Mouse (Mus musculus) heart, embryonic 13.5 days (tissue): ENCODE data around the gene Spint1. TPM values are rescaled to one million over a fixed set of nuclear protein-coding genes. Genes with fewer than 3 reads are reported as not detected.

Experiments
- ATAC-seq: fragments of 200-750 bp; cut with Nextera tagmentation; 2 replicates; pipeline ENCODE4 v1.8.0; 2017; ENCODE audit warnings: moderate TSS enrichment; ENCODE audit not compliant: insufficient number of reproducible peaks, low FRiP score, low TSS enrichment; ENCODE audit errors: extremely low read depth
- H3K27ac ChIP-seq: fragments of 300-500 bp; sonication (generic); replicated peaks from 2 replicates; pipeline ENCODE4 v1.5.1; 2015; ENCODE audit warnings: moderate library complexity, mild to moderate bottlenecking, inconsistent platforms
- H3K27me3 ChIP-seq: fragments of 300-500 bp; sonication (generic); replicated peaks from 2 replicates; pipeline ENCODE4 v1.6.1; 2015; ENCODE audit warnings: mild to moderate bottlenecking, inconsistent platforms
- H3K36me3 ChIP-seq: fragments of 300-500 bp; sonication (generic); 2 replicates; pipeline ENCODE4 v1.6.1; 2015; ENCODE audit warnings: mild to moderate bottlenecking, inconsistent platforms
- H3K4me1 ChIP-seq: fragments of 300-500 bp; sonication (generic); 2 replicates; pipeline ENCODE4 v1.6.1; 2015; ENCODE audit warnings: inconsistent platforms
- H3K4me2 ChIP-seq: fragments of 300-500 bp; sonication (generic); 2 replicates; pipeline ENCODE4 v1.6.1; 2015; ENCODE audit warnings: inconsistent platforms, mild to moderate bottlenecking, moderate library complexity
- H3K4me3 ChIP-seq: fragments of 300-500 bp; sonication (generic); 2 replicates; pipeline ENCODE4 v1.5.1; 2015; ENCODE audit warnings: moderate library complexity, mild to moderate bottlenecking, inconsistent platforms
- H3K9ac ChIP-seq: fragments of 300-500 bp; sonication (generic); 2 replicates; pipeline ENCODE4 v1.6.1; 2015; ENCODE audit warnings: inconsistent platforms, mild to moderate bottlenecking, moderate library complexity
- H3K9me3 ChIP-seq: fragments of 300-500 bp; sonication (generic); 2 replicates; pipeline ENCODE4 v1.6.1; 2016; ENCODE audit warnings: inconsistent platforms
- whole genome bisulfite sequencing: fragments of 180-500 bp; shearing (Covaris S2); methylation state at CpG from one replicate; pipeline ENCODE4 v1.1.7; 2015; ENCODE audit warnings: mixed read lengths; 5-methylcytosine and 5-hydroxymethylcytosine counted together
- polyA plus RNA-seq: library from polyadenylated mRNA; unstranded; fragments of >200 nt; fragmentation: Nextera tagmentation; extraction: Ambion mirVana; gene quantifications from 2 replicates; pipeline ENCODE4 v1.2.1, GENCODE M21; 2015

Gene Spint1
- polyA plus RNA-seq, 1 experiment from 2014 or later: 0.96 TPM

DNA sequence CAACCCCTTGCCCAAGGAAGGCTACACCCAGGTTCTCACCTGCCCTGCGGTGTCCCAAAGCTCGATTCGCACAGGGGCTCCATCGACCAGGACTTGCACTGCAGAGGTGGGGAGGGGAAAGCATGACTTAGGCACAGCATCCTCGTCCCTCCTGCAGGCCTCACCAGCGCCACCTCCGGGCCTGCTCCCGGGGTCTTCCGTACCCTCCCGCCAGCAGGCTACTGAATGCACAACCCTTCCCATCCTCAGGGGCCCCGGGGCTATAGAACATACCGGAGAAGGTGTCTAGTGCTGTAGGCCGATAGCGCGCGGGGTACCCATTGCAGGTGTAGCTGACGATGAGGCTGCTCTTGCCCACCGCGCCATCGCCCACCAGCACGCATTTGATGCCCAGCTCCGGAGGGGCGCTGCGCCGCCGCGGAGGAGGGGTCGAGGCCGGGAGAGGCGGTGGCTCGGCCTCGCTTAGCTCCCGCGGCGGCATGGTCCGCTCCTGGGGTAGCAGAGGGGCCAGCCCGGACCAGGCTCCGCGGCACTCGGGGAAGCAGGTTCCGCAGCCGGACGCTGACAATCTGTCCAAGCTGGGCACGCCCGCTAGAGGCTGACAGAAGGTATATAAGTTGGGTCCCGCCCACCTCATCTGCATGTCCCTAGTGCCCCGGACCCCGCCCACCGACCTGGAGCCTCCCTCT is 33.6 kb downstream of the Spint1 start, which contains the start of gene Rhov:
TSS of gene Rhov (minus strand) at position 630 of the 689 bp plus-strand sequence.
- H3K27me3 ChIP-seq: peaks cover 43% of the 10 kb centered on the region
- H3K9ac ChIP-seq: peak within 1 kb of the TSS; percentile 75
- H3K36me3 ChIP-seq: no peaks in the 10 kb centered on the region
- H3K9me3 ChIP-seq: no peaks in the 10 kb centered on the region
- ATAC-seq: 0 out of 2 replicates have a peak, but pooled peaks have one; percentile 25
- no peak within 1 kb of the TSS for H3K27ac ChIP-seq
- H3K4me1 ChIP-seq: peaks cover 10% of the 10 kb centered on the region
- peak within 1 kb of the TSS; percentile 63 for H3K4me3 ChIP-seq
- H3K4me2 ChIP-seq: peak within 1 kb of the TSS; percentile 99
- WGBS: under 1% methylated on average over 49 of the region's 49 CpGs

DNA sequence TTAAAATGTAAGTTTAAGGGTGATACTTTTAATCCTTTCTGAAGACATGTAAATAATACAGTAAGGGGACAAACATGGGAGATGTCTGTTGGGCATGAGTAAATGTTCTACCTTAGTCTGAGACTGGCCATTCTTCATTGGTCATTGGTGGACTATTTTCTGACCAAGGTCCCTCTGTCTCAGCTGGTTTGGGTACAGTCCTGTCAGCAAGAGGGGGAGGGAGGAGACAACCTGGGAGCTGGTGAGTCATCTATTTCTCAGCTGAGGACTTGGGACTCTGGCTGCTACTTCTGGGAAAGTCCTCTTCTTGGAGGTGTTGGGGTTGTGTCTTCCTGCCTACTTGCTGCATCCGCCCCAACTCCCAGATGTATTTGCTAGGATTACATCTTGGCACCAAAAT is 37.0 kb downstream of the Spint1 start:
- ATAC-seq: no peak
- peaks cover 23% of the 10 kb centered on the region for H3K27me3 ChIP-seq
- no peaks in the 10 kb centered on the region for H3K36me3 ChIP-seq
- H3K4me2 ChIP-seq: no peak overlapping the region
- H3K4me1 ChIP-seq: peaks cover 10% of the 10 kb centered on the region
- H3K9me3 ChIP-seq: no peaks in the 10 kb centered on the region
- H3K9ac ChIP-seq: no peak overlapping the region
- H3K27ac ChIP-seq: no peak overlapping the region
- WGBS: 79% methylated on average over 1 of the region's 1 CpGs
- H3K4me3 ChIP-seq: no peak overlapping the region

DNA sequence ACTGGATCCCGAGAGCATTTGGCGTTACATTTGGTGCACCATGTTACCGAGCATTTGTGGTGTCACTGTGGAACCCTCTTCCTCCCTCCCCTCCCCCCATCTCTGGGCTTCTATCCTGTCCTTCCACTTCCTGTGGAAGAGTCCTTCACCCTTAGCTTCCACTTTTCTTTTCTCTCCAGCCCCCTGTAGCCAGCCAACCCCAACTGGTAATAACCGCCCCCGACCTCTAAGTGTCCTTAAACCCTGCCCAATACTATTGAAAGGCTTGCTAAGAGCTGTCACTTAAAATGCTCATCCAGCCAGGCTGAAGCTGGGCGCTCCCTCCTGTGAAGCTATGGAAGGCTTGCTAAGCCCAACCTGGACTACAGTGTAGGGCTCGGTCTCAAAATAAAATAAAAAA is 39.8 kb downstream of the Spint1 start:
- no peak overlapping the region for H3K27ac ChIP-seq
- H3K36me3 ChIP-seq: no peaks in the 10 kb centered on the region
- no peaks in the 10 kb centered on the region for H3K4me1 ChIP-seq
- H3K4me2 ChIP-seq: no peak overlapping the region
- ATAC-seq: no peak
- H3K9me3 ChIP-seq: no peaks in the 10 kb centered on the region
- H3K4me3 ChIP-seq: no peak overlapping the region
- no peak overlapping the region for H3K9ac ChIP-seq
- H3K27me3 ChIP-seq: 0 out of 2 replicates have a peak, but pooled peaks cover 4% of the 10 kb centered on the region
- WGBS: 61% methylated on average over 7 of the region's 7 CpGs

DNA sequence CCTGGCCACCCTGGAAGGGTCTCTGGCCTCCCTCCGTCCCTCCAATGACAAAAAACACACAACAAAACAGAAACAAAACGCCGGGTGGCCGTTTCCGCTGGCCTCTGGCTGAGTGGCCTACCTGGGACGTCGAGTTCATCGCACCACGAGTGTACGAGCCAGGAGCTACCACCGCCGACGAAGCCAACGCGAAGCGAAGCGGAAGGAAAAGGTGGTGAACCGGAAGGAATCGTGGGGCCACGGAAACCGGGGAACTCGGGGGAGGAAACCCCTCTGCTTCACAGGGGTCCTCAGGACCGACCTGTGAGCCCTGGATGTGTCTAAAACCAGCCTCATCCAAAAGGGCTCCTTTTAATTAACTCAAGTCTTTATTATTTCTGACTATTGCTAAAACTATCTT is 40.6 kb downstream of the Spint1 start:
- Histone ChIP-seq H3K4me1 (no peaks in the 10 kb centered on the region), H3K9ac (no peak overlapping the region), H3K27ac (no peak overlapping the region), H3K27me3 (0 out of 2 replicates have a peak, but pooled peaks cover 4% of the 10 kb centered on the region), H3K9me3 (no peaks in the 10 kb centered on the region), H3K4me3 (no peak overlapping the region), H3K36me3 (no peaks in the 10 kb centered on the region), H3K4me2 (no peak overlapping the region)
- 85% methylated on average over 23 of the region's 23 CpGs for WGBS
- ATAC-seq: no peak

DNA sequence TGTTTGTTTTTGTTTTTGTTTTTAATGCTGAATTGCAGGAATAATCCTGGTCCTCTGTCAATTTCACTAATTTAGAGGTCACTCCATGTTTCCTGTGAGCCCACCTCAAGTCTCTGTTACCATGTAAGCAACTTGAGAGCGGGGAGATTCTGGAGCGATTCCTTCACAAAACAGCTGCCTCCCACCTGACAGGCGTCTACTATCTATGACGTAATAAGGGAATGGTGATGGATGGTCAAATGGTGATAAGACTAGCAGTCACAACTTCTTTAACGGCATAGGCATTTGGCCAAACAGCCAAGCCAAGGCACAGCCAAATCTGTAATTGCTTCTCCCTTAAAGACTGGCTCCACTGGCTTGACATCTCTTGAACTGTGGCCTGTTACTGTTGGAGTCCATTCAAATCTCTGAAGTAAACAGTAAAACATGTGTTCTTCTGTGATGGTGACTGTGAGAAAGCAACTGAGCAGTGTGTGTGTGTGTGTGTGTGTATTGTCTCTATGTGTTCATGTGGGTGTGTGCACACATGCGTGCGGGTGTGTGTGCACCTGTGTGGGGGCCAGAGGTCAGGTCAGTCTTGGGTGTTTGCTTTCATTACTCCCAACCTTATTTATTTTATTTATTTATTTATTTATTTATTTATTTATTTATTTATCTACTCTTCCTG is 44.9 kb downstream of the Spint1 start:
- H3K9me3 ChIP-seq: no peaks in the 10 kb centered on the region
- no peaks in the 10 kb centered on the region for H3K36me3 ChIP-seq
- WGBS: 67% methylated on average over 7 of the region's 7 CpGs
- ATAC-seq: no peak
- H3K27ac ChIP-seq: no peak overlapping the region
- no peak overlapping the region for H3K9ac ChIP-seq
- no peak overlapping the region for H3K4me2 ChIP-seq
- no peaks in the 10 kb centered on the region for H3K4me1 ChIP-seq
- no peak overlapping the region for H3K4me3 ChIP-seq
- no peaks in the 10 kb centered on the region for H3K27me3 ChIP-seq

DNA sequence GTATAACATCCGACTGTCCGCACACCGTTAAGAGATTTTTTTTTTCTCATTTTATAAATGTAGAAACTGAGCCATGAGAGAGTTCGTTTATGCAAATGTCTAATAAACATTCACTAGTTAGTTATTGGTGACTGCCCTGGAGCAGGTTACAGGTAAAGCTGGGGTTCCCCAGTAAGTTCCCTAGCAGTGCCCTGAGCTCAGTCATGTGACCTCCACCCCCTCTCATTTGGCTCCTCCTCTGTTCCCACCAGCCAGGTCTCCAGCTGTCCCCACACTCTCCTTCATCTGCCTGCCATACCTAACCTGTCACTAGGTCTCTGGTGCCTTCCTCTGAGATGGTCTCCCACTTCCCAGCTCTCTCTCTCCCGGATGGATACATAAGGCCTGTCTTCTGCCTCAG is 50.2 kb downstream of the Spint1 start:
- peaks cover 17% of the 10 kb centered on the region for H3K4me1 ChIP-seq
- H3K4me3 ChIP-seq: no peak overlapping the region
- no peak overlapping the region for H3K27ac ChIP-seq
- H3K9ac ChIP-seq: 0 out of 2 replicates have a peak overlapping the region, but pooled peaks have one; percentile 75
- H3K27me3 ChIP-seq: no peaks in the 10 kb centered on the region
- H3K9me3 ChIP-seq: no peaks in the 10 kb centered on the region
- WGBS: 85% methylated on average over 5 of the region's 5 CpGs
- peaks cover 24% of the 10 kb centered on the region for H3K36me3 ChIP-seq
- no peak for ATAC-seq
- no peak overlapping the region for H3K4me2 ChIP-seq

DNA sequence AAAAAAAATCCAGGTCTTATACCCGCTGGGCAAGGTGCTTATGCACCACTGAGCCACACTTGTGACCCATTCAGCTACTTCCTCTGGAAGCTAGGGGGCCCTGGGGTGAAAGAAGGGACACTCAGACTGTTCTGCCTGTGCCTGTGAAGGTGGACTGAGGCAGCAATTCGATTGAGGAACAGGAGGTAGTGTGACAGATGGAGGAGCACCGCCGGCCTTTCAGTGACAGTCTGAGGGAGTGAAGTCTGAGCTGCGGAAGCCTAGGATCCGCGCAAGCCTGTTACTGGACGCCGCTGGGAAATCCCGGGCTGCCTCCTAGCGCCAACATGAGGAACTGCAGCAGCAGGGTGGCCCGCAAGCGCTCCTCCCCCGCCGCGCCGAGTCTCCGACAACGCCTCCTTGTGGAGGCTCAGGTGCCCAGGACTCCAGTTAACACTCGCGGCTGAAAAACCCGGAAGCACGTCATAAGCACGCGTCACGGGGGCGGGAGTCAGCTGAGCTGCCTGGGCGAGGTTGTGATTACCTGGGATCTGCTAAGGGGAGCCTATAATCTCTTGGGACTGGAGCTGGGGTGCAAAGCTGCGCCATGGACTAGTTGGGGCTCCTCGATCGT is 51.2 kb downstream of the Spint1 start, which contains the start of gene Vps18:
TSS of gene Vps18 (plus strand) at position 471 of the 613 bp plus-strand sequence.
- ATAC-seq: peak; percentile 93

DNA sequence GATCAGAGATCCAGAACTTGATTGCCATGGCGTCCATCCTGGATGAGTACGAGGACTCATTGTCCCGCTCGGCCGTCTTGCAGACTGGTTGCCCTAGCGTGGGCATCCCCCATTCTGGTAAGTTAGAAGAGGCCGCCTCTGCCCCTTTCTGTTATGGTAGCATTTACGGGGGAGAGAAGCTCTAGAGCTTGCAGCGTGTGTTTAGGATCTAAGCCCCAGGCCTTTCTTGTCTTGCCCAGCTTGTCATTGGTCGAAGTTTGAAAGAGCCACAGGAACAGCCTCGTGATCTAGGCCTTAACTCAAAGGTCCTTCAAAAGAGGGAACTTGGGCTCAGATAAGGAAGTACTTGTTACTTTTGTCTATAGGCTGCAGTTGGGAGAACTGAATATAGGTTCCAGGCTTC is 51.9 kb downstream of the Spint1 start:
- 0 out of 2 replicates have a peak, but pooled peaks have one; percentile 15 for ATAC-seq
- Histone ChIP-seq H3K9me3 (no peaks in the 10 kb centered on the region), H3K4me2 (peak overlapping the region; percentile 82), H3K27me3 (no peaks in the 10 kb centered on the region), H3K36me3 (peaks cover 41% of the 10 kb centered on the region), H3K9ac (peak overlapping the region; percentile 95), H3K4me1 (peaks cover 17% of the 10 kb centered on the region), H3K27ac (peak overlapping the region; percentile 64), H3K4me3 (peak overlapping the region; percentile 78)
- WGBS: under 1% methylated on average over 11 of the region's 11 CpGs

More for the DNA sequence above, 51.2 kb downstream of the Spint1 start, which contains the start of gene Vps18:
- no peaks in the 10 kb centered on the region for H3K9me3 ChIP-seq
- no peaks in the 10 kb centered on the region for H3K27me3 ChIP-seq
- peaks cover 34% of the 10 kb centered on the region for H3K36me3 ChIP-seq
- H3K4me1 ChIP-seq: peaks cover 17% of the 10 kb centered on the region
- peak within 1 kb of the TSS; percentile 64 for H3K27ac ChIP-seq
- peak within 1 kb of the TSS; percentile 82 for H3K4me2 ChIP-seq
- under 1% methylated on average over 31 of the region's 31 CpGs for WGBS
- peak within 1 kb of the TSS; percentile 95 for H3K9ac ChIP-seq
- peak within 1 kb of the TSS; percentile 78 for H3K4me3 ChIP-seq

DNA sequence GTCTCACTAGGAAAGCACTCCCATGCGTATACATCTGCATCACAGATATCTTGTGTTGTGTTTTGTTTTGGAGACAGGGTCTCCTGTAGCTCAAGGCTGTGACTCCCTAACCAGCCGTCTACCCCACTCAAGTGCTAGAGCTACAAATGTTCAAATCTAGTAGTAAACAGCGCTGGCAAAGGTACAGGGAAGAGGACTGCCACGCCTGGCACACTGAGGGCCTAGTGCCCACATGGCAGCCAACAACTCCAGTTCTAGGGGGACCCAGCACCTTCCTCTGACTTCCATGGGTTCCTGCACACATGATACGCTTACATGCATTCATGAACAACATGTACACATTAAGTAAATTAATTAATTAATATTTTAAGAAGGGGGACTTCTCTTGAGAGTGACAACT is 55.1 kb downstream of the Spint1 start:
- H3K27me3 ChIP-seq: no peaks in the 10 kb centered on the region
- H3K4me3 ChIP-seq: no peak overlapping the region
- no peak overlapping the region for H3K4me2 ChIP-seq
- ATAC-seq: no peak
- peaks cover 68% of the 10 kb centered on the region for H3K36me3 ChIP-seq
- no peak overlapping the region for H3K27ac ChIP-seq
- no peaks in the 10 kb centered on the region for H3K9me3 ChIP-seq
- H3K4me1 ChIP-seq: peaks cover 17% of the 10 kb centered on the region
- 86% methylated on average over 5 of the region's 5 CpGs for WGBS
- H3K9ac ChIP-seq: no peak overlapping the region

DNA sequence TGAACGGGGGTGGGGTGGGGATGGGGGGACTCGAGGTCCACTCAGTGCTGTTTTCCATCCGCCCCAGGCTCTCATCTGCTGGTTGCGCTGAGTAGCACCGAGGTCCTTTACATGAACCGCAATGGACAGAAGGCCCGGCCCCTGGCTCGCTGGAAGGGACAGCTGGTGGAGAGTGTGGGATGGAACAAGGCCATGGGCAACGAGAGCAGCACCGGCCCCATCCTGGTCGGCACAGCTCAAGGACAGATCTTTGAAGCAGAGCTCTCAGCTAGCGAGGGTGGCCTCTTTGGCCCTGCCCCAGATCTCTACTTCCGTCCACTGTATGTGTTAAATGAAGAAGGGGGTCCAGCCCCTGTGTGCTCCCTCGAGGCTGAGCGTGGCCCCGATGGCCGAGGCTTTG is 55.7 kb downstream of the Spint1 start:
- Histone ChIP-seq H3K27me3 (no peaks in the 10 kb centered on the region), H3K4me2 (no peak overlapping the region), H3K4me3 (no peak overlapping the region), H3K9ac (no peak overlapping the region), H3K9me3 (no peaks in the 10 kb centered on the region), H3K27ac (no peak overlapping the region), H3K36me3 (peaks cover 74% of the 10 kb centered on the region), H3K4me1 (peaks cover 15% of the 10 kb centered on the region)
- no peak for ATAC-seq
- WGBS: 88% methylated on average over 17 of the region's 17 CpGs

DNA sequence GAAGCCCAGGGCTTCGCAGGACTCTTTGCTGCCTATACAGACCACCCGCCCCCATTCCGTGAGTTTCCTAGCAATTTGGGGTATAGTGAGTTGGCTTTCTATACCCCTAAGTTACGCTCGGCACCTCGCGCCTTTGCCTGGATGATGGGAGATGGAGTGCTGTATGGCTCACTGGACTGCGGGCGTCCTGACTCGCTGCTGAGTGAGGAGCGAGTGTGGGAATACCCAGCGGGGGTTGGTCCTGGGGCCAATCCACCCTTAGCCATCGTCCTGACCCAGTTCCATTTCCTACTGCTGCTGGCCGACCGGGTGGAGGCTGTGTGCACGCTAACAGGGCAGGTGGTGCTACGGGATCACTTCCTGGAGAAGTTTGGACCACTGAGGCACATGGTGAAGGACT is 56.1 kb downstream of the Spint1 start:
- Histone ChIP-seq H3K4me2 (no peak overlapping the region), H3K4me1 (peaks cover 11% of the 10 kb centered on the region), H3K9me3 (no peaks in the 10 kb centered on the region), H3K4me3 (no peak overlapping the region), H3K36me3 (peaks cover 79% of the 10 kb centered on the region), H3K27me3 (no peaks in the 10 kb centered on the region), H3K9ac (no peak overlapping the region), H3K27ac (no peak overlapping the region)
- WGBS: 92% methylated on average over 17 of the region's 17 CpGs
- ATAC-seq: no peak
